Mouse (Mus musculus): Measurements from ENCODE around the gene Gm28230.

Gm28230 gene

DNA sequence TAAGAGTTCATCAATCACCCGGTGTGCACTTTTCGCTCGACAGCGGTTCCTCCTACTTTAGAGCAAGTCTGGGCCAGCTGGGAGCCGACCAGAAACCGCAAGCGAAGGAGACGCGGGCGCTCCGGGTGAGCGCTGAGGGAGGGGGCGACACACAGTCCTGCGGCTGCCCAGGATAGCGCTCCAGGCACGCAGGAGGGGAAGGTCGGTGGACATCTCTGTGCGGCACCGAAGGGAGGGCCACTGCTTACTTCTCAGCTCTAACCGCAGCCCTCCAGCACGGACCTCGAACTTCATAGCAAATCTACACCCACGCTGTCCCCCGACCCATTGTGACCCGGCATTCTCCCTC, 26.6 kb downstream of the Gm28230 start:
- no peak for ATAC-seq (ENCODE audit: insufficient number of reproducible peaks, low FRiP score, low TSS enrichment)

DNA sequence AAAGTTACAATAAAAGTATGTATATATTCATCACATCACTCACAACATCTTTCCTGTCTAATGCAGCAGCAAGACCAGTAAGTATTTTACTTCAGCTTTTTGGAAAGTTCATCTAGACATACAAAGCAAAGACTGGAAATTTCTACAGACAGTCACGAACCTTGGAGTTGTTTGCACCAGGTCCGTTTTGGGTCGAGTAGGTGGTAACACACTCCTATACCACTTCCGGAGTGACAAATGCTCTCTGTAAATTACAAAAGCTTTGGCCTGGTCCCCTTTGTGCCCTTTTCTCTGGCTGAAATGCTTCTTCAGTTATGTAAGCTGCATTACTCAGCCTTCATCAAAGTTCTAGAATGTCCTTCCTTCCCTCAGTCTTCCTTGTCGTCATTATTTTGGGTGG, 27.2 kb downstream of the Gm28230 start:
- no peak for ATAC-seq (ENCODE audit: insufficient number of reproducible peaks, low FRiP score, low TSS enrichment)

DNA sequence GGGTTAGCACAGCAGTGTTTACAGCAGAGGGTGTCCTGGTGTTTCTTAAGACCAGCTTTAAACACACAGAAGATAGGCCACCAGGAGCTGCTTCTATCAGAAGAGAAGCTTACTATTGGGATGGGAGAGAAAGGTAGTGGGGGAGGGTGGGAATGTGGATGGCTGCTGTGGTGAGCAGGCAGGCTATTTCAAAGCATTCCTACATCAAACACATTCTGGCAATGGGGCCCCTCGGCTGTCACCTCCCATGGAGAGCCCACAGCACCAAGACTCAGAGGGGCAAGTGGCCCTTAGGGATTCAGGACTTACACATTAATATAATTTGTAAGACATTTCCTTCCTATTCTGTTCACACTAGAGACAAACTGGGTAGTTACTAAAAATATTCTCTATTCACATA, 33.6 kb downstream of the Gm28230 start:
- no peak for ATAC-seq (ENCODE audit: insufficient number of reproducible peaks, low FRiP score, low TSS enrichment)

DNA sequence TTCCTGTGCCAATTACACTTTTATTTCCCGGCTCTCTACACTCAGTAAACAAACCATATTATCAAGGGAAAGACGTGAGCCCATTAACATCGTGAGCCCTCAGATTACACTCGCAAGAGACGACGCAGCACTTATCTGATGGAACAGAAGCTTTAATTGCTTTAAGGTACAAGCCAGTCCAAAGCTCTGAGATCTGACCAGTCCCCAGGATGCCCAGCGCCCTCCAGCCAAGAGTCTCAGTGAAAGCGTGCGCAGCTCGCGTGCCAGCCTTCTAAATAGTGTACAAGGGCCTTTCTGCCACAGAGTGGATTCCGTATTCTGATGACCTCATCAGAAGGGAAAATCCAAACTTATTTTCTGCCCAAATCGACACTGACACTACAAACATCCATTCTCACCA, 35.4 kb downstream of the Gm28230 start:
- ATAC-seq (ENCODE audit: insufficient number of reproducible peaks, low FRiP score, low TSS enrichment) = no peak

DNA sequence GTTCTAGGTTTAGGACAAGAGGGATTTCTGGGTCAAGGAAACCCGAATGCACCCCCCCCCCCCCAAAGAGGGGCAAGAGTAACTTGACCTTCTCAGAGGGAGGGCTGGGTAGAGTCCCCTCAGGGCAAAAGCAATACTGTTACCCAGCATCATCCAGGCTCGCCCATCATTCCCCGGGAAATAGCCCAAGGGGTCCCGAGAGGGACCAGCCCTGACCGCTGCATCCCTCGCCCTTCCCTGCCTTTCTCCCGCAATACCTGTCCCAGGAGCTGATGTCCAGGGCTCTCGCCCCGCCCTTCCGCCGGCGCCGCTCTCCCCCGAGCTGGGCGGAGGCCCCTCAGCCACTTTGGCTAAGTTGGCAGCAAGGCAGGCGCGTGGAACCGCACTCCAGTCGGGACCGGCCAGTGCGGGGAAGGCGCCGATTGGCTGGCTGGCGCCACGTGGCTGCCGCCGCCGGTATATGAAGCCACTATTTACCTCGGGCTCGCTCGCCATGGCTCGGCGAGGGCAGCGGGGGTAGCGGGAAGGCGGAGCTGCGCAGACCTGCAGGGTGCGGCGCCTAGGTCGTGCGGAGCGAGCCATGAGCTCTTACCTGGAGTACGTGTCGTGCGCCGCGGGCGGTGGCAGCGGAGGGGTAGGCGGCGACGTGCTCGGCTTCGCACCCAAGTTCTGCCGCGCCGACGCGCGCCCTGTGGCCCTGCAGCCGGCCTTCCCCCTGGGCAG, 36.2 kb downstream of the Gm28230 start, which contains the start of gene Hoxd1:
Hoxd1 (plus strand) TSS at position 459 of the 723 bp plus-strand sequence.
- no peak for ATAC-seq (ENCODE audit: insufficient number of reproducible peaks, low FRiP score, low TSS enrichment)

DNA sequence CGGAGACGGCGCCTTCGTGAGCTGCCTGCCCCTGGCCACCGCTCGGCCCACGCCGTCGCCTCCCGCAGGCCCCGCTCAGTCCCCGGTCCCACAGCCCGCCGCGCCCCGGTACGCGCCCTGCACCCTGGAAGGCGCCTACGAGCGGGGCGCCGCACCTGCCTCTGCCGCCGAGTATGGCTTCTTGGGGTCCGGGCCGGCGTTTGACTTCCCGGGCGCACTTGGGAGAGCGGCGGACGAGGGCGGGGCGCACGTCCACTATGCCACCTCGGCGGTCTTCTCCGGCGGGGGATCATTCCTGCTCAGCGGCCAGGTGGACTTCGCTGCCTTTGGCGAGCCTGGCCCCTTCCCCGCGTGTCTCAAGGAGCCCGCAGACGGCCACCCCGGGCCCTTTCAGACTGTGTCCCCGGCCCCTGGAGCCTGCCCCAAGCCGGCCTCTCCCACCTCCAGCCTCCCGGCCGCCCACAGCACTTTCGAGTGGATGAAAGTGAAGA, 36.8 kb downstream of the Gm28230 start:
- ATAC-seq (ENCODE audit: insufficient number of reproducible peaks, low FRiP score, low TSS enrichment) = no peak

DNA sequence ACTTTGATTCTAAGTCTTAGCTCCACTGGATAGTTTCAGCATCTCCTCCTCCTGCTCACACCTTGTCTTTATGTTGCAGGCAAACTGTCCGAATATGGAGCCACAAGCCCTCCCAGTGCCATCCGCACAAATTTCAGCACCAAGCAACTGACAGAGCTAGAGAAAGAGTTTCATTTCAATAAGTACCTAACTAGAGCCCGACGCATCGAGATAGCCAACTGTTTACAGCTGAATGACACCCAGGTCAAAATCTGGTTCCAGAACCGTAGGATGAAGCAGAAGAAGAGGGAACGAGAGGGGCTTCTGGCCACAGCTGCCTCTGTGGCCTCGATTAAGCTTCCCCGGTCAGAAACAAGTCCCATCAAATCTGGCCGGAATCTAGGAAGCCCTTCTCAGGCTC, 37.4 kb downstream of the Gm28230 start:
- no peak for ATAC-seq (ENCODE audit: insufficient number of reproducible peaks, low FRiP score, low TSS enrichment)

DNA sequence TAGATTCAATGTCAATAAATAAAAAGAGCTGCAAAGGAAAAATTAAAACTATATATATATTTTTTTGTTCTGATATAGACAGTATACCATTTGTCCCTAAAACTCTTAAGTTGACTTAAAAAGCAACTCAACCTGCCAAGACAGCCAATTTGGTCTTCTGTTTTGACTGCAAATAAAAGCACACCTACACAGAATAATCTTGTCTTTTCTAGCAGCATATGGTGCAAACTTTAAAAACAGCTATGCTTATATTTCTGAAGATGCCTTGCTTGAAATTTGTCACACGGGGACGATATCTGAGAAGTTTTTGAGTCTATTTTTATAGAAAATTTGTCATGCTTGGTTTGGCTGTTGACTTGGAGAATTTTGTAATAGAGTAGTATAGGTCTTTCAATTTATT, 47.8 kb downstream of the Gm28230 start:
- ATAC-seq (ENCODE audit: insufficient number of reproducible peaks, low FRiP score, low TSS enrichment) = no peak

DNA sequence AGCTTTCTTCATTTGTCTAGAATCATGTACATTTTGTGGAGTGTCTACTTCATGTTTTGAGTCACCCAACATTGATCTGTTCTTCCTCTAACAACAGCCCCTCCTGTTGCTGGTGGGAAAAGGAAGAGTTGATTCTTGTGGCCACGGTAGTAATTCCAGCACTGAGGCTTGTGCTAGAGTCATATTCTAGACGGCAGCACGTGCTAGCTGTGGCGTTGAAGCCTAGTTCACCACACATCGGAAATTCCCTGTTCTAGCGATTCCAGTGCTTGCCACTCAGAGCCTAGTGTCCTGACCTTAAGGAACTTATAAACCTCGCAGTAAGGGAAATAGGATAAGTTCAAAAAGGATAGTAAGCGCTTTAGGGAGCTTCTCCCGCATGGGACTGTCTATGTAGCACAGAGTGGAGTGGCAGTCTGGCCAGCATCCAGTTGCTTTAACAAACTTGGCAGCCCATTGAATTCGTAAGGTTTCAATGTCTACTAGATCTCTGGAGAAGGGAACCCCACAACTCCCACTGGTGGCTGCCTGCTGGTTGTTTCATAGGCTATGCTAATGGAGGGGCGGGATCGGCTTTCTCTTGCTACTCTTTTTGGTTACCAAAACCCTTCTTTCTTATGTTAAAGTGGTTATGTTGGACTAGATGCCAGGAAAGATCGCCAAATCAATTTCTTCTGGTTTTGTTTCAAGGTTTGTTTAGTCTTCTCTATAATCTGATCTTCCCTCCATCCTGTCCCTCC, 51.2 kb downstream of the Gm28230 start:
- ATAC-seq (ENCODE audit: insufficient number of reproducible peaks, low FRiP score, low TSS enrichment) = no peak

DNA sequence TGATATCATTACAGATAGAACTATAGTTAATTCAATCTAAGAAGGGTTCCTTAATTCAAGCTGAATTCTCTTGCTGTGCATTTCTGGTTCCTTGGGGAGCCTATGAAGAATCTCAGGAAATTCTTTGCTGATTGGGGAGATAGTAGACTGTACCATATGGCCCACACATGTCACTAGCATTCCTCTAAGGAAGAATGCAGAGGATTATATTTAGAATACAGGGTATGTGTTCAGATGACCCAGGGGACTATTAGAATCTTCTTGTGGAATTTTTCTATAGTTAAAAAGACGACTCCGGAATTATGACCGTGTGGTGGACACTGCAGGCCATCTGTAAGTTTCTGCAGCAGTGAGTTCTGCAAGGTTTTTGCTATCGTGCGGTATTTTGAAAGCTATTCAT, 54.9 kb downstream of the Gm28230 start:
- no peak for ATAC-seq (ENCODE audit: insufficient number of reproducible peaks, low FRiP score, low TSS enrichment)

DNA sequence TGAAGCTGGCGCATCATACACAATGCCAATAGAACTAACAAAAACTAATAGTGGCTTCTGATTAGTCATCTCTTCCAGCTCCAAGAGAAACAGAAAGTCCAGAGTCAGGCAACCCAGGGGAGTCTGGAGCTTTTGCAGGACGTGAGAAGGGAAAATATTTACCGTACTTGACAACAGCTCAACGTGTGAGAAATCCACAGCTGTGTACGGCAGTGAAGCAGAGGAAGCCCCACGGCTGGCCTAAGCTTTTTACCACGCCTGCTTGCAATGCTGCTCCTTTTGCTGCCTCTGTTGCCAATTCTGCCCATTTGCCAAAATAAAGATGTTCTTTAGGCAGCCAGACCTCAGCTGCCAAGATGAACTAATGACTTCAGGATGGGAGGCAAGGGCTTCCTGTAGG, 69.0 kb downstream of the Gm28230 start:
- no peak for ATAC-seq (ENCODE audit: insufficient number of reproducible peaks, low FRiP score, low TSS enrichment)

Data from cerebellum, adult (tissue).